Mouse (Mus musculus): ENCODE data around the gene Sycp1. TPM values are rescaled to one million over a fixed set of nuclear protein-coding genes. Genes with fewer than 3 reads are reported as not detected.

Sycp1 gene
- total and polyA plus RNA-seq, 2 experiments from 2014 or later = not detected

GRCm38 (mm10) chr3:102803937-102804336 is 132.0 kb downstream of the Sycp1 start:
- Histone ChIP-seq H3K4me1 (ENCODE audit: insufficient read depth, low read length) (no peaks in the 10 kb centered on the region), H3K36me3 (ENCODE audit: insufficient read depth, low read length) (no peaks in the 10 kb centered on the region), H3K9ac (replicated peaks; ENCODE audit: low read length, poor library complexity, severe bottlenecking) (no peak overlapping the region), H3K4me2 (ENCODE audit: low read depth, low read length, poor library complexity, severe bottlenecking) (no peak overlapping the region), H3K27ac (ENCODE audit: low read depth, low read length) (no peak overlapping the region), H3K4me3 (ENCODE audit: low read depth, low read length) (no peak overlapping the region), H3K9me3 (ENCODE audit: low read length) (no peaks in the 10 kb centered on the region), H3K27me3 (ENCODE audit: insufficient read depth, low read length) (no peaks in the 10 kb centered on the region)
- ATAC-seq (ENCODE audit: low FRiP score) (no peak), DNase-seq (ENCODE audit: low spot score) (peak; percentile 81)
- WGBS = 4% methylated on average over 3 of the region's 3 CpGs
- peak; percentile 79 for TF ChIP-seq CTCF (IDR thresholded peaks at IDR 0.05)

GRCm38 (mm10) chr3:102787369-102787768 is 148.5 kb downstream of the Sycp1 start:
- Histone ChIP-seq H3K4me2 (ENCODE audit: low read depth, low read length, poor library complexity, severe bottlenecking) (no peak overlapping the region), H3K4me1 (ENCODE audit: insufficient read depth, low read length) (no peaks in the 10 kb centered on the region), H3K9ac (replicated peaks; ENCODE audit: low read length, poor library complexity, severe bottlenecking) (no peak overlapping the region), H3K4me3 (ENCODE audit: low read depth, low read length) (no peak overlapping the region), H3K27ac (ENCODE audit: low read depth, low read length) (no peak overlapping the region), H3K9me3 (ENCODE audit: low read length) (no peaks in the 10 kb centered on the region), H3K36me3 (ENCODE audit: insufficient read depth, low read length) (no peaks in the 10 kb centered on the region), H3K27me3 (ENCODE audit: insufficient read depth, low read length) (no peaks in the 10 kb centered on the region)
- WGBS = 42% methylated on average over 4 of the region's 4 CpGs
- TF ChIP-seq CTCF (IDR thresholded peaks at IDR 0.05) = peak; percentile 43
- ATAC-seq (ENCODE audit: low FRiP score) (no peak), DNase-seq (ENCODE audit: low spot score) (peak; percentile 20)

- Histone ChIP-seq H3K4me3 (ENCODE audit: low read depth, low read length) (no peak within 1 kb of the TSS), H3K27ac (ENCODE audit: low read depth, low read length) (no peak within 1 kb of the TSS), H3K4me2 (ENCODE audit: low read depth, low read length, poor library complexity, severe bottlenecking) (no peak within 1 kb of the TSS), H3K27me3 (ENCODE audit: insufficient read depth, low read length) (no peaks in the 10 kb centered on the region), H3K9ac (replicated peaks; ENCODE audit: low read length, poor library complexity, severe bottlenecking) (no peak within 1 kb of the TSS), H3K36me3 (ENCODE audit: insufficient read depth, low read length) (no peaks in the 10 kb centered on the region), H3K9me3 (ENCODE audit: low read length) (no peaks in the 10 kb centered on the region), H3K4me1 (ENCODE audit: insufficient read depth, low read length) (no peaks in the 10 kb centered on the region)
- DNase-seq (ENCODE audit: low spot score) = no peak
- no peak for ATAC-seq (ENCODE audit: low FRiP score)
- 70% methylated on average over 2 of the region's 2 CpGs for WGBS
- TF ChIP-seq CTCF (IDR thresholded peaks at IDR 0.05) = no peak
Observed at GRCm38 (mm10) chr3:102782618-102783017, 153.3 kb downstream of the Sycp1 start, which contains the start of gene Tshb. Gene Tshb, minus strand, starts transcription at chr3:102782718.

- Histone ChIP-seq H3K4me1 (ENCODE audit: insufficient read depth, low read length) (no peaks in the 10 kb centered on the region), H3K9ac (replicated peaks; ENCODE audit: low read length, poor library complexity, severe bottlenecking) (no peak overlapping the region), H3K36me3 (ENCODE audit: insufficient read depth, low read length) (0 out of 2 replicates have a peak, but pooled peaks cover 4% of the 10 kb centered on the region), H3K4me2 (ENCODE audit: low read depth, low read length, poor library complexity, severe bottlenecking) (no peak overlapping the region), H3K27ac (ENCODE audit: low read depth, low read length) (no peak overlapping the region), H3K9me3 (ENCODE audit: low read length) (no peaks in the 10 kb centered on the region), H3K4me3 (ENCODE audit: low read depth, low read length) (no peak overlapping the region), H3K27me3 (ENCODE audit: insufficient read depth, low read length) (no peaks in the 10 kb centered on the region)
- ATAC-seq (ENCODE audit: low FRiP score) (no peak), DNase-seq (ENCODE audit: low spot score) (no peak)
- TF ChIP-seq CTCF (IDR thresholded peaks at IDR 0.05) = no peak
- WGBS = 89% methylated on average over 4 of the region's 4 CpGs
Observed at GRCm38 (mm10) chr3:102773018-102773417, 162.9 kb downstream of the Sycp1 start.

Other genes starting within 250 kb of the Sycp1 start
- gene Tspan2, start 201.6 kb downstream of the Sycp1 start, total RNA-seq (2014; rRNA removed) = 25.9 and 26.1 TPM in 2 replicates
- gene Tspan2, start 201.6 kb downstream of the Sycp1 start, polyA plus RNA-seq (2015; fragmentation: Nextera tagmentation; extraction: Ambion mirVana) = 13.4 and 15.5 TPM in 2 replicates
- not detected in 2 replicates for gene Tshb, start 153.4 kb downstream of the Sycp1 start, total RNA-seq (2014; rRNA removed)
- gene Tshb, start 153.4 kb downstream of the Sycp1 start, polyA plus RNA-seq (2015; fragmentation: Nextera tagmentation; extraction: Ambion mirVana) = 0.27 and 0.42 TPM in 2 replicates
- not detected in 2 replicates for gene Nr1h5, start 28.0 kb upstream of the Sycp1 start, total RNA-seq (2014; rRNA removed)
- gene Nr1h5, start 28.0 kb upstream of the Sycp1 start, polyA plus RNA-seq (2015; fragmentation: Nextera tagmentation; extraction: Ambion mirVana) = 0.07 and 0.19 TPM in 2 replicates
- gene Sike1, start 59.6 kb upstream of the Sycp1 start, total RNA-seq (2014; rRNA removed) = 49.1 and 88.9 TPM in 2 replicates
- 42.4 and 48.3 TPM in 2 replicates for gene Sike1, start 59.6 kb upstream of the Sycp1 start, polyA plus RNA-seq (2015; fragmentation: Nextera tagmentation; extraction: Ambion mirVana)
- 222 and 287 TPM in 2 replicates for gene Csde1, start 84.3 kb upstream of the Sycp1 start, total RNA-seq (2014; rRNA removed)
- gene Csde1, start 84.3 kb upstream of the Sycp1 start, polyA plus RNA-seq (2015; fragmentation: Nextera tagmentation; extraction: Ambion mirVana) = 256 and 287 TPM in 2 replicates
- 51.3 and 60.3 TPM in 2 replicates for gene Nras, start 122.2 kb upstream of the Sycp1 start, total RNA-seq (2014; rRNA removed)
- gene Nras, start 122.2 kb upstream of the Sycp1 start, polyA plus RNA-seq (2015; fragmentation: Nextera tagmentation; extraction: Ambion mirVana) = 60.3 and 67.9 TPM in 2 replicates
- not detected in 2 replicates for gene Ampd1, start 137.9 kb upstream of the Sycp1 start, total RNA-seq (2014; rRNA removed)
- gene Ampd1, start 137.9 kb upstream of the Sycp1 start, polyA plus RNA-seq (2015; fragmentation: Nextera tagmentation; extraction: Ambion mirVana) = not detected in 2 replicates
- gene Dennd2c, start 166.5 kb upstream of the Sycp1 start, total RNA-seq (2014; rRNA removed) = 0.85 and 1.7 TPM in 2 replicates
- 0.63 and 0.88 TPM in 2 replicates for gene Dennd2c, start 166.5 kb upstream of the Sycp1 start, polyA plus RNA-seq (2015; fragmentation: Nextera tagmentation; extraction: Ambion mirVana)
- gene Bcas2, start 235.6 kb upstream of the Sycp1 start, total RNA-seq (2014; rRNA removed) = 90.7 and 103 TPM in 2 replicates
- gene Bcas2, start 235.6 kb upstream of the Sycp1 start, polyA plus RNA-seq (2015; fragmentation: Nextera tagmentation; extraction: Ambion mirVana) = 220 and 234 TPM in 2 replicates

All from midbrain, postnatal 0 days (tissue).